Mouse (Mus musculus) brain, embryonic 14.5 days (tissue): Measurements from ENCODE around the gene Scn9a. TPM values are rescaled to one million over a fixed set of nuclear protein-coding genes. Genes with fewer than 3 reads are reported as not detected.

Source experiments
- DNase-seq: peaks from one replicate; pipeline ENCODE4 v3.0.0-alpha.2; 2011; ENCODE audit warnings: low read depth
- CTCF ChIP-seq: fragments of 200-500 bp; IDR thresholded peaks from 2 replicates; pipeline ENCODE4 v1.5.1; 2012; ENCODE audit warnings: inconsistent platforms, mild to moderate bottlenecking, moderate library complexity, borderline replicate concordance; ENCODE audit not compliant: insufficient read depth, insufficient read length; ENCODE audit errors: extremely low read depth
- POLR2A ChIP-seq: fragments of 200-500 bp; IDR thresholded peaks from 2 replicates; pipeline ENCODE4 v1.6.1; 2012; ENCODE audit warnings: mild to moderate bottlenecking, inconsistent platforms, borderline replicate concordance; ENCODE audit not compliant: poor library complexity, insufficient read depth, insufficient read length, severe bottlenecking; ENCODE audit errors: extremely low read depth
- polyA plus RNA-seq: library from polyadenylated mRNA; depleted of rRNA; stranded (reverse); fragments of >200 nt; gene quantifications from 2 replicates; pipeline ENCODE4 v1.2.3, GENCODE M21; 2012; rRNA removed

Scn9a gene
- polyA plus RNA-seq, 1 experiment: 11.0 TPM

DNA sequence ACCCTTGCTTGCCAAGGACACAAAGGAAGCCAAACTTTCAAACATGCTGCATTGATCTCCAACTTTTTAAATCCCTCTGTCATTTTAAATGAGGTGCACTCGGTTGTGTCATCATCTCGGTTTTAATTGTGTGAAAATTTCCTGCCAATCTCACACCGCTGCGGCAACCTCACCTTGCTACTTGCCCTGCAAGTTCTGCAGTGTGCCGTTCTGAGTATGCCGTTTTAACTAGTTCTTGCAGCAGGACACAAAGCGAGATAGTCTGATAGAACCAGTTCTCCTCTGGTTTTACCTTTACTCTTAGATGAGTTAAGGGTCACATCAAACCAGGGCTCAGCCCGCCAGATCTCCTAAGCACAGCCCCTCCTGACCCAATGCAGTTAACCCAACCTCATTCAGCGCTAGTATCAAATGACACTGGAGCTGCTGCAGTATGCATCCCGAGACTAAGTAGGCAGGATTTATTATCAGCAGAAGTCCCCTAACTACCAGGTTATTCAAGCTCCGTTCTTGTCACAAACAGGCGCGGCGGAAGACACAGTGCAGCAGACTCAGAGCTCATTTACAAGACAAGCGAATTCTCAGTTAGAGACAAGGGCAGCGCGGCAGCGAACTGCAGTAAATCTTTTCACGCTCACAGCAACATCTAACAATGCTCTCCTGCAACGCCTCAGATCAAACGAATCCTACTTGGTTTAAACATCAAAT, 194.8 kb downstream of the Scn9a start:
- TF ChIP-seq POLR2A (no peak), CTCF (no peak)

DNA sequence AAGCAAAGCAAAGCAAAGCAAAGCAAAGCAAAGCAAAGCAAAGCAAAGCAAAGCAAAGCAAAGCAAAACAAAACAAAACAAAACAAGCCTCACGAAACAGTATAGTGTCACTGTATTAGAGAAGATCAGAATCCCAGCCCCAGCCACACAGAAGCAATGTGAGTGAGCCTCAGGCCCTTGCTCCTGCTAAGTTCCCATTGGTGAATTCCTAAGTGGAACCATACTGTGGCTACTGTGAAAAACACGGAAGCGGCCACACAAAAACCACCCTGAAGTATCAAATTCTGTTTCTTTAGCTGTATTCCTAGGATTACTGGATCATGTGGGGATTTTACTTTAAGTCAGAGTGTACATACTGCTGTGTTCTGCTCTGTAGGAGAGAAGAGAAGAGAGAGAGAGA, 198.5 kb downstream of the Scn9a start:
- TF ChIP-seq POLR2A (no peak), CTCF (no peak)
- peak; percentile 8 for DNase-seq

More for the DNA sequence above, 194.8 kb downstream of the Scn9a start:
- peak; percentile 86 for DNase-seq

Other genes with a start within 250 kb of the Scn9a start
- gene Scn1a, start 194.1 kb downstream of the Scn9a start, polyA plus RNA-seq: 13.6 and 14.0 TPM in 2 replicates
- 0.11 and 0.46 TPM in 2 replicates for gene Scn7a, start 150.0 kb upstream of the Scn9a start, polyA plus RNA-seq